Mouse (Mus musculus) heart, embryonic 12.5 days (tissue): ENCODE results near the gene Galnt11. TPM values are rescaled to one million over a fixed set of nuclear protein-coding genes. Genes with fewer than 3 reads are reported as not detected.
"Not testable (repeated sequence)": the region's sequence is repeated elsewhere in the genome, so short reads cannot be mapped to it uniquely, and the experiment has no call there.

Experiments
- ATAC-seq: fragments of 200-750 bp; cut with Nextera tagmentation; 2 replicates; pipeline ENCODE4 v1.8.0; 2017; ENCODE audit warnings: moderate TSS enrichment, moderate library complexity; ENCODE audit not compliant: insufficient number of reproducible peaks, low FRiP score
- H3K27ac ChIP-seq: fragments of 300-500 bp; sonication (generic); 2 replicates; pipeline ENCODE4 v1.5.1; 2016; ENCODE audit warnings: mild to moderate bottlenecking, moderate library complexity; ENCODE audit not compliant: poor library complexity, severe bottlenecking
- H3K27me3 ChIP-seq: fragments of 300-500 bp; sonication (generic); replicated peaks from 2 replicates; pipeline ENCODE4 v1.6.1; 2016; ENCODE audit warnings: mild to moderate bottlenecking, moderate library complexity
- H3K36me3 ChIP-seq: fragments of 300-500 bp; sonication (generic); 2 replicates; pipeline ENCODE4 v1.6.1; 2016; ENCODE audit warnings: mild to moderate bottlenecking, moderate library complexity
- H3K4me1 ChIP-seq: fragments of 300-500 bp; sonication (generic); replicated peaks from 2 replicates; pipeline ENCODE4 v1.6.1; 2016; ENCODE audit warnings: mild to moderate bottlenecking
- H3K4me2 ChIP-seq: fragments of 300-500 bp; sonication (generic); 2 replicates; pipeline ENCODE4 v1.6.1; 2016; ENCODE audit warnings: mild to moderate bottlenecking, moderate library complexity
- H3K4me3 ChIP-seq: fragments of 300-500 bp; sonication (generic); 2 replicates; pipeline ENCODE4 v1.5.1; 2016; ENCODE audit warnings: mild to moderate bottlenecking
- H3K9ac ChIP-seq: fragments of 300-500 bp; sonication (generic); 2 replicates; pipeline ENCODE4 v1.6.1; 2016; ENCODE audit warnings: mild to moderate bottlenecking, moderate library complexity
- H3K9me3 ChIP-seq: fragments of 300-500 bp; sonication (generic); replicated peaks from 2 replicates; pipeline ENCODE4 v1.6.1; 2016; ENCODE audit warnings: mild to moderate bottlenecking, moderate library complexity
- WGBS: fragments of 180-500 bp; shearing (Covaris S2); methylation state at CpG from one replicate; pipeline ENCODE4 v1.1.7; 2016; 5-methylcytosine and 5-hydroxymethylcytosine counted together
- polyA plus RNA-seq: library from polyadenylated mRNA; unstranded; fragments of >200 nt; fragmentation: Nextera tagmentation; extraction: Ambion mirVana; gene quantifications from 2 replicates; pipeline ENCODE4 v1.2.1, GENCODE M21; 2016

Gene Galnt11
- polyA plus RNA-seq, 1 experiment from 2014 or later: 39.7 TPM

- H3K4me3 ChIP-seq, H3K27ac ChIP-seq, H3K4me1 ChIP-seq, H3K9ac ChIP-seq, H3K9me3 ChIP-seq, H3K27me3 ChIP-seq, H3K36me3 ChIP-seq, ATAC-seq, H3K4me2 ChIP-seq: not testable (repeated sequence)
Observed at GRCm38 (mm10) chr5:25213216-25213615, 8.5 kb upstream of the Galnt11 start.

GRCm38 (mm10) chr5:25215006-25215405, 6.7 kb upstream of the Galnt11 start:
- Histone ChIP-seq H3K4me2 (no peak overlapping the region), H3K36me3 (no peaks in the 10 kb centered on the region), H3K4me3 (no peak overlapping the region), H3K9ac (no peak overlapping the region), H3K27me3 (no peaks in the 10 kb centered on the region), H3K27ac (no peak overlapping the region), H3K4me1 (no peaks in the 10 kb centered on the region), H3K9me3 (no peaks in the 10 kb centered on the region)
- 66% methylated on average over 6 of the region's 6 CpGs for WGBS
- ATAC-seq: no peak

DNA sequence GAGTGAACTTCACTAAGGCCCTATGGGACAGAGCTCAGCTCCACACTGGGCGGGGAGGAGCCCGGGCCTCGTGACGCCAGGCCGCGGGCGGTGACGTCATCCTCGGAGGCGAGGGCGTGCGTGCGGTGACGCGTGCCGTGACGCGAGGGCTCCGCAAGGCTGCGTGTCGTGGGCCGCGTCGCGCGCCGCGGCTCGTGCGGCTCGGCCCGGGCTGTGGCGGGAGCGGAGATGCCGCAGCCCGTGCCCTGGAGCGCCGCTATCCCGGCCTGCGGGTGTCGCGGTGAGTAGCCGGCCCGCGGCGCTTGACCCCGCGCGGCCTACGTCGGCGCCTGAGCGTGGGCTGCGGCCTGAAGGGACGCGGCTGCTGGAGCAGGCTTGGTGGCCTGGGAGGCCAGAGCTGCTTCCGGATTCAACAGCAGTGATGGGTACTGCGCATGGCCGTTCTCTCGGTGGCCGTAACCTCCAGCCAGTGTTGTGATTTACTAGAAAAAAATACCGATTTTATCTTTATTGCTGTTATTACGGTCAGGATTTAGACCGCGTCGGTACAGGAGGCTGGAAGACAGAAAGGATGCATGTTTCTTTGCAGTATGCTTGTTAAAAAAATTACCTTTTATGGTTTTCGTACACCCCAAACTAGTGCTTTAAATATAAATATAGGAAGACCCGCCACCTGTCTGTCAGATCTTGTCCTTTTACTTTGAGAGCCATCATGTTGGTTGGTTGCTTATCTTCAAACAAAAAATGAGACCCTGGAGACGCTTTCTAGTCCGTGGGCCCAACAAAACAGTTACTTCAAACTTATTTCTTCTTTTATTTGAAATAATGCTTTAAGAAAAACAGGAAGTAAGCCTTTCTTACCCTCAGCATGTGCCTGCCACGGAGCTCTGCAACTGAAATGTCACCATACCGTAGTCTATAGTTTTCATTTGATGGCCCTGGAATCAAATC, 1.3 kb downstream of the Galnt11 start, which contains the start of gene E130116L18Rik:
TSS of gene E130116L18Rik (minus strand) at position 402 of the 951 bp plus-strand sequence.
- H3K9me3 ChIP-seq: no peaks in the 10 kb centered on the region
- ATAC-seq: peak; percentile 89
- H3K4me3 ChIP-seq: peak within 1 kb of the TSS; percentile 79
- WGBS: 4% methylated on average over 72 of the region's 72 CpGs
- peak within 1 kb of the TSS; percentile 72 for H3K4me2 ChIP-seq
- no peaks in the 10 kb centered on the region for H3K27me3 ChIP-seq
- H3K27ac ChIP-seq: peak within 1 kb of the TSS; percentile 89
- peaks cover 6% of the 10 kb centered on the region for H3K4me1 ChIP-seq
- no peaks in the 10 kb centered on the region for H3K36me3 ChIP-seq
- peak within 1 kb of the TSS; percentile 95 for H3K9ac ChIP-seq

DNA sequence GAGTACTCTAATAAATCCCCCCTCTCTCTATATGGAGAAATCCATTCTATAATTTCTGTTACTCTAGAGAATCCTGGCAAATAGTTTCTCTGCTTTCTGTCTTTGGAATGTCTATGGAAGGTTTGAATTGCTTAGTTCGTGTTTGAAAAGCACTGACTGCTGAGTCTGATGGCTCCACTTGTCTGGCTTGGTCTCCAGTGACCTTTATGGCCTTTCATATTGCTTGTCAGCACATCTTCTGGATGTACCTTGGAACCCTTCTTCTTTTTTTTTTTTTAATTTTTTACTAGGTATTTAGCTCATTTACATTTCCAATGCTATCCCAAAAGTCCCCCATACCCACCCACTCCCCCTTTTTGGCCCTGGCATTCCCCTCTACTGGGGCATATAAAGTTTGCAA, 2.7 kb downstream of the Galnt11 start:
- not testable (repeated sequence) for H3K4me2 ChIP-seq, H3K27me3 ChIP-seq, H3K4me3 ChIP-seq, ATAC-seq, H3K27ac ChIP-seq, H3K4me1 ChIP-seq, H3K9ac ChIP-seq, H3K9me3 ChIP-seq, H3K36me3 ChIP-seq
- WGBS: 89% methylated on average over 1 of the region's 1 CpGs

DNA sequence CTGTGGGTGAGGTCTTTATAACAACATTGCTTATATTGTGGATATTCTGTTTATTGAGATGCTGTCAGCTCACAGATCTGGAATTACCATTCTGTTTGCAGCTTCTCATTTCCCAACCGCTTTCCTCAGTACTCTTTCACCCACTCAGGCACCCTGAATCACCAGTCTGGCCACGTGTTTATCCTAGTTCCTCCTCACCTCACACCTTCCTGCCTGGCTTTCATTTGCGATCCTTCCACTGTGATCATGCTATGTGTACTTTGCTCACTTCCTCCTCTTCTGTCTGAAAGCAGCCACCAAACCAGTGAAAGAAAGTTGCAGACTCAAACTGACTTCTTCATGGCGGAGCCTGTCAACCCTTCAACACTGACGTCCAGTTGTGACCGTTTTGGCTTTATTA, 21.4 kb downstream of the Galnt11 start:
- H3K9me3 ChIP-seq: no peaks in the 10 kb centered on the region
- no peaks in the 10 kb centered on the region for H3K27me3 ChIP-seq
- WGBS: 87% methylated on average over 6 of the region's 6 CpGs
- ATAC-seq: no peak
- no peak overlapping the region for H3K27ac ChIP-seq
- H3K4me1 ChIP-seq: peaks cover 6% of the 10 kb centered on the region; the same call in 1 of the 2 replicates
- H3K4me2 ChIP-seq: no peak overlapping the region
- peaks cover 5% of the 10 kb centered on the region; the same call in 1 of the 2 replicates for H3K36me3 ChIP-seq
- H3K4me3 ChIP-seq: no peak overlapping the region
- no peak overlapping the region for H3K9ac ChIP-seq

GRCm38 (mm10) chr5:25245806-25246472, 24.2 kb downstream of the Galnt11 start:
- Histone ChIP-seq H3K36me3 (peaks cover 17% of the 10 kb centered on the region), H3K4me1 (peaks cover 6% of the 10 kb centered on the region; the same call in 1 of the 2 replicates), H3K9ac (no peak overlapping the region), H3K9me3 (no peaks in the 10 kb centered on the region), H3K4me3 (no peak overlapping the region), H3K27ac (no peak overlapping the region), H3K27me3 (no peaks in the 10 kb centered on the region), H3K4me2 (no peak overlapping the region)
- no peak for ATAC-seq
- 84% methylated on average over 10 of the region's 10 CpGs for WGBS

GRCm38 (mm10) chr5:25246473-25246865, 24.8 kb downstream of the Galnt11 start:
- WGBS: 71% methylated on average over 1 of the region's 1 CpGs
- no peak overlapping the region for H3K27ac ChIP-seq
- H3K9ac ChIP-seq: no peak overlapping the region

DNA sequence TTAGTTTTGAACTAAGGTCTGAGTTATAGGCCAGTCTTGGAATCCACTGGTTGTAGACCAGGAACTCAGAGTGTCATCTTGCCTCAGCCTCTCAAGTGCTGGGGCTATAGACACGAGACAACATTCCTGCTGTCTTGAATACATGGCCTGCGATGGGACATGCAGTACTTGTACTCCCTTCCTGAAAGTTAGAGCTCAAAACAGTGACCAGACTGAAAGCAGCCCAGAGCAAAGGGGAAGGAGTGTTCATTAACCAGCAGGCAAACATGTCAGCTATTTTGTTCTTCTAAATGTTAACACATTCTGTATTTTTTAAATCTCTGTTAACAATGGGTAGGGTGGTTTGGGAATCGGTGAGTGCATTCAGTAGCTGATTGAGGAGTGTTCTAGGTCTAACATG, 25.3 kb downstream of the Galnt11 start:
- H3K4me1 ChIP-seq: peaks cover 6% of the 10 kb centered on the region; the same call in 1 of the 2 replicates
- no peaks in the 10 kb centered on the region for H3K27me3 ChIP-seq
- WGBS: 71% methylated on average over 3 of the region's 3 CpGs
- no peak overlapping the region for H3K4me2 ChIP-seq
- H3K4me3 ChIP-seq: no peak overlapping the region
- no peak overlapping the region for H3K27ac ChIP-seq
- H3K9me3 ChIP-seq: no peaks in the 10 kb centered on the region
- H3K9ac ChIP-seq: no peak overlapping the region
- H3K36me3 ChIP-seq: peaks cover 28% of the 10 kb centered on the region
- ATAC-seq: no peak

More at GRCm38 (mm10) chr5:25246473-25246865, 24.8 kb downstream of the Galnt11 start:
- ATAC-seq: no peak
- H3K4me1 ChIP-seq: peaks cover 6% of the 10 kb centered on the region; the same call in 1 of the 2 replicates
- H3K27me3 ChIP-seq: no peaks in the 10 kb centered on the region
- no peak overlapping the region for H3K4me3 ChIP-seq
- H3K36me3 ChIP-seq: peaks cover 23% of the 10 kb centered on the region
- H3K4me2 ChIP-seq: no peak overlapping the region
- no peaks in the 10 kb centered on the region for H3K9me3 ChIP-seq

GRCm38 (mm10) chr5:25252423-25252822, 30.7 kb downstream of the Galnt11 start:
- H3K27ac ChIP-seq: no peak overlapping the region
- no peaks in the 10 kb centered on the region for H3K27me3 ChIP-seq
- no peak overlapping the region for H3K4me2 ChIP-seq
- H3K9ac ChIP-seq: no peak overlapping the region
- H3K36me3 ChIP-seq: peaks cover 58% of the 10 kb centered on the region
- no peak overlapping the region for H3K4me3 ChIP-seq
- peaks cover 1% of the 10 kb centered on the region; the same call in 1 of the 2 replicates for H3K4me1 ChIP-seq
- no peak for ATAC-seq
- 73% methylated on average over 2 of the region's 2 CpGs for WGBS
- no peaks in the 10 kb centered on the region for H3K9me3 ChIP-seq

DNA sequence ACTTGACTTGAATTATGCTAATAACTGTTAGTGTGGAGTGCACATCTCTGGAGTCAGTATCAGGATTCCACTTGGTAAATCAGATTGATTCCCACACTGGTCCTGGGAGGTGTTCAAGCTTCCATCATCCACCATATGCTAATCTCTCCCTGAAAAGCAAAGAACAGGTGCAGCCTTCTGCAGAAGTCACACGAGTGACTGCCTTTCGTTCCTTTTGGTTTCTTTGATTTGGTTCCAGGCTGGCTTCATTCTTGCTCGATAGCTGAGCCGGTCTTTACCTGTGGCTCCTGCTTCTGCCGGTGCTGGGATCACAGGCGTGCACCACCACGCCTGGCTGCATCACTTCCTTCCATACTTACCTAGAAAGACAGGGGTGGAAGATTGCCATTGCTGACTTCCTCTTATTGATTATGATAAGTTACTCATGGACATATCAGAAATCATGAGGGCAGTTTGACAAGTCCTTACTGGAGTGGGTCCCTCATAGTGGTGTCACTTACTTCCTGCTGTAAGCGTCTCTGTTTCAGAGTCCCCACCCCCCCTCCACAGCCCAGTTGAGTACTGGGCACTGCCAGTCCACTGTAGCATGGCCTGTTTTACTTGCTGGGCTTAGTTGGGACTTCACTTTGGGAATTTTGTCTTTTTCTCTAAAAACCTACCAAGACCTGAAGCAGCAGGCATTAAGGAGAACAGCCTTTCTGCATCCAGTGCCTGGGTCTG, 31.3 kb downstream of the Galnt11 start:
- Histone ChIP-seq H3K36me3 (peaks cover 63% of the 10 kb centered on the region), H3K4me2 (no peak overlapping the region), H3K9ac (no peak overlapping the region), H3K27me3 (no peaks in the 10 kb centered on the region), H3K4me1 (no peaks in the 10 kb centered on the region), H3K27ac (no peak overlapping the region), H3K4me3 (no peak overlapping the region), H3K9me3 (no peaks in the 10 kb centered on the region)
- WGBS: 87% methylated on average over 8 of the region's 8 CpGs
- ATAC-seq: no peak

GRCm38 (mm10) chr5:25254491-25254890, 32.8 kb downstream of the Galnt11 start:
- WGBS: 89% methylated on average over 4 of the region's 4 CpGs

More at GRCm38 (mm10) chr5:25254491-25254890, 32.8 kb downstream of the Galnt11 start:
- peaks cover 75% of the 10 kb centered on the region for H3K36me3 ChIP-seq
- no peak for ATAC-seq
- no peak overlapping the region for H3K27ac ChIP-seq
- H3K9ac ChIP-seq: no peak overlapping the region
- no peaks in the 10 kb centered on the region for H3K4me1 ChIP-seq
- H3K9me3 ChIP-seq: no peaks in the 10 kb centered on the region
- H3K27me3 ChIP-seq: no peaks in the 10 kb centered on the region
- H3K4me3 ChIP-seq: no peak overlapping the region
- no peak overlapping the region for H3K4me2 ChIP-seq
